Mouse (Mus musculus): ENCODE data around the gene Cacna2d2.
A peak's percentile ranks its signal among the peaks of the same experiment; 100 is the strongest.

Gene Cacna2d2

GRCm38 (mm10) chr9:107496359-107496758 is 96.9 kb downstream of the Cacna2d2 start:
- DNase-seq (ENCODE audit: low spot score): no peak

GRCm38 (mm10) chr9:107500708-107501286 is 101.4 kb downstream of the Cacna2d2 start:
- DNase-seq (ENCODE audit: low spot score): no peak

GRCm38 (mm10) chr9:107502131-107502846 is 102.9 kb downstream of the Cacna2d2 start:
- DNase-seq (ENCODE audit: low spot score): no peak

GRCm38 (mm10) chr9:107504662-107505537 is 105.5 kb downstream of the Cacna2d2 start:
- DNase-seq (ENCODE audit: low spot score): no peak

- DNase-seq (ENCODE audit: low spot score): no peak
These were observed 108.9 kb downstream of the Cacna2d2 start for GRCm38 (mm10) chr9:107508266-107508665.

GRCm38 (mm10) chr9:107510384-107511100 is 111.1 kb downstream of the Cacna2d2 start:
- DNase-seq (ENCODE audit: low spot score): no peak

- DNase-seq (ENCODE audit: low spot score): no peak
These were observed 112.0 kb downstream of the Cacna2d2 start for GRCm38 (mm10) chr9:107511436-107511835.

GRCm38 (mm10) chr9:107512326-107512725 is 112.9 kb downstream of the Cacna2d2 start:
- DNase-seq (ENCODE audit: low spot score): no peak

GRCm38 (mm10) chr9:107514303-107514955 is 115.0 kb downstream of the Cacna2d2 start:
- DNase-seq (ENCODE audit: low spot score): peak; percentile 58

- DNase-seq (ENCODE audit: low spot score): no peak
These were observed 120.9 kb downstream of the Cacna2d2 start for GRCm38 (mm10) chr9:107520331-107520730.

GRCm38 (mm10) chr9:107521190-107521589 is 121.8 kb downstream of the Cacna2d2 start:
- no peak for DNase-seq (ENCODE audit: low spot score)

GRCm38 (mm10) chr9:107521711-107522399 is 122.4 kb downstream of the Cacna2d2 start:
- peak; percentile 68 for DNase-seq (ENCODE audit: low spot score)

GRCm38 (mm10) chr9:107522400-107522711 is 122.9 kb downstream of the Cacna2d2 start:
- no peak for DNase-seq (ENCODE audit: low spot score)

GRCm38 (mm10) chr9:107526198-107527026 is 127.0 kb downstream of the Cacna2d2 start:
- peak; percentile 70 for DNase-seq (ENCODE audit: low spot score)

- peak; percentile 96 for DNase-seq (ENCODE audit: low spot score)
These were observed 134.5 kb downstream of the Cacna2d2 start, which contains the start of gene Tmem115 for GRCm38 (mm10) chr9:107533791-107534407. TSS of gene Tmem115 (plus strand) at chr9:107533945.

GRCm38 (mm10) chr9:107534408-107535202 is 135.2 kb downstream of the Cacna2d2 start:
- no peak for DNase-seq (ENCODE audit: low spot score)

- DNase-seq (ENCODE audit: low spot score): no peak
These were observed 138.8 kb downstream of the Cacna2d2 start for GRCm38 (mm10) chr9:107538231-107538630.

GRCm38 (mm10) chr9:107538711-107539110 is 139.3 kb downstream of the Cacna2d2 start:
- DNase-seq (ENCODE audit: low spot score): no peak

- DNase-seq (ENCODE audit: low spot score): no peak
These were observed 140.5 kb downstream of the Cacna2d2 start for GRCm38 (mm10) chr9:107539940-107540339.
